Mouse (Mus musculus): ENCODE data around the gene Fli1.

Gene Fli1

GRCm38 (mm10) chr9:32405191-32405925 is 137.3 kb downstream of the Fli1 start:
- peak; percentile 49 to 55 for DNase-seq

GRCm38 (mm10) chr9:32400662-32401161 is 141.9 kb downstream of the Fli1 start:
- no peak for DNase-seq

- no peak for DNase-seq
These were observed 142.4 kb downstream of the Fli1 start for GRCm38 (mm10) chr9:32400212-32400611.

GRCm38 (mm10) chr9:32394761-32395161 is 147.9 kb downstream of the Fli1 start:
- DNase-seq = no peak

GRCm38 (mm10) chr9:32392716-32393115 is 149.9 kb downstream of the Fli1 start:
- DNase-seq = no peak

GRCm38 (mm10) chr9:32391701-32392100 is 151.0 kb downstream of the Fli1 start:
- no peak for DNase-seq

GRCm38 (mm10) chr9:32391092-32391491 is 151.6 kb downstream of the Fli1 start:
- no peak for DNase-seq

GRCm38 (mm10) chr9:32388120-32388519 is 154.5 kb downstream of the Fli1 start:
- peak; percentile 16 to 26 for DNase-seq

- DNase-seq = no peak
These were observed 157.8 kb downstream of the Fli1 start for GRCm38 (mm10) chr9:32384906-32385305.

- no peak for DNase-seq
These were observed 165.6 kb downstream of the Fli1 start for GRCm38 (mm10) chr9:32376863-32377590.

- DNase-seq = no peak
These were observed 166.6 kb downstream of the Fli1 start for GRCm38 (mm10) chr9:32376031-32376430.

- DNase-seq = no peak
These were observed 169.0 kb downstream of the Fli1 start for GRCm38 (mm10) chr9:32373656-32374055.
